8 mouse cellular contexts compared by ENCODE assay signal in the genomic region with DNA sequence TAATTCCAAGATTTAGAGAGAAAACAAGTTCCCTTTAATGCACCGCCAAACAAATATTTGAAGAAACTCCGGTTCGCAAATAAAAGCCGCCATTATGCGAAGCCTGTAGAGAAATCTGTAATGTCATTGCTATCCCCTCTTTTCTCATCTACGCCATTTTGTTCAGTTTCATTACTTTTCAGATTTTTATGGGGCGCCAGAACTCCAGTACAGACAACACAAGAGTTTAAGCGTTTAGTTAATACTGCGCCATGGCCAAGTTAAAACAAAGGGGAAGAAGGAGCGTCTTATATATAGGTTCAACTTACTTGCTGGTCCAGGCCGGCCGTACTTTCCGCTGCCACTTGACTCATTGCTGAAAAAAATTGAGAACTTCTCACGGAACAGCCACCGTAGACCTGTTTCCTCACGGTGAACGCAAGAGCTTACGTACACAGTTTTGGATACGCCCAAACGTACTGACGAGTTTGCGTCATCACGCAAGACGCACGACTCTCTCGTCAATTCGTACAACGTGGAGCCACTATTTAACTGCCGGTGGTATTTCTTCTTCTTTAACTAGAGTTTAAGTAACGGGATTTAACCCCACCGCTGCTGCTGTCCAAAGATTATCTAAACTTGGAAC. TPM values are rescaled to one million over a fixed set of nuclear protein-coding genes. Genes with fewer than 3 reads are reported as not detected.
DNase-seq lines count a peak whose midpoint lies in the region; ATAC-seq lines count a peak whose summit lies in the region.

A gene (minus strand): TSS at position 459 of the 625 bp plus-strand sequence.

- DNase-seq in heart, adult 11 months, result peak; percentile 98
- DNase-seq in heart, postnatal 25 days (ENCODE audit: low spot score), result no peak
- peak; percentile 32 for DNase-seq in brain, embryonic 18.5 days (ENCODE audit: low read depth, low spot score)
- DNase-seq in forebrain, embryonic 10.5 days (ENCODE audit: extremely low spot score, low spot score), result peak; percentile 40

- H3K4me3 ChIP-seq in forebrain, embryonic 10.5 days, result peak within 1 kb of the TSS; percentile 52
- H3K4me3 ChIP-seq in hindbrain, embryonic 12.5 days, result peak within 1 kb of the TSS; percentile 35
- peak within 1 kb of the TSS; percentile 45 for H3K4me3 ChIP-seq in limb, embryonic 13.5 days
- H3K4me3 ChIP-seq in midbrain, embryonic 13.5 days (replicated peaks), result peak within 1 kb of the TSS; percentile 42
- peak within 1 kb of the TSS; percentile 44 for H3K4me3 ChIP-seq in stomach, embryonic 16.5 days (replicated peaks; ENCODE audit: low read length)

- H3K36me3 ChIP-seq in forebrain, embryonic 10.5 days (replicated peaks), result peaks cover 5% of the 10 kb centered on the region; the same call in 1 of the 2 replicates
- H3K36me3 ChIP-seq in hindbrain, embryonic 12.5 days, result no peaks in the 10 kb centered on the region
- H3K36me3 ChIP-seq in limb, embryonic 13.5 days, result no peaks in the 10 kb centered on the region
- no peaks in the 10 kb centered on the region for H3K36me3 ChIP-seq in midbrain, embryonic 13.5 days
- H3K36me3 ChIP-seq in stomach, embryonic 16.5 days (ENCODE audit: control insufficient read depth, insufficient read depth, low read length), result no peaks in the 10 kb centered on the region

- WGBS in forebrain, embryonic 10.5 days, result under 1% methylated on average over 31 of the region's 31 CpGs
- 8% methylated on average over 28 of the region's 31 CpGs for WGBS in hindbrain, embryonic 12.5 days
- WGBS in limb, embryonic 13.5 days, result under 1% methylated on average over 31 of the region's 31 CpGs
- 1% methylated on average over 29 of the region's 31 CpGs for WGBS in midbrain, embryonic 13.5 days
- WGBS in stomach, embryonic 16.5 days, result 4% methylated on average over 31 of the region's 31 CpGs

- H3K27me3 ChIP-seq in forebrain, embryonic 10.5 days (ENCODE audit: poor library complexity, severe bottlenecking), result no peaks in the 10 kb centered on the region
- H3K27me3 ChIP-seq in hindbrain, embryonic 12.5 days, result no peaks in the 10 kb centered on the region
- no peaks in the 10 kb centered on the region for H3K27me3 ChIP-seq in limb, embryonic 13.5 days
- H3K27me3 ChIP-seq in midbrain, embryonic 13.5 days, result no peaks in the 10 kb centered on the region
- no peaks in the 10 kb centered on the region for H3K27me3 ChIP-seq in stomach, embryonic 16.5 days (ENCODE audit: control insufficient read depth, insufficient read depth, low read length)

- intact Hi-C loops in heart, postnatal 25 days (cut with DNase I), result no loop called here

- peak within 1 kb of the TSS; percentile 76 for H3K27ac ChIP-seq in forebrain, embryonic 10.5 days
- peak within 1 kb of the TSS; percentile 40; the same call in 1 of the 2 replicates for H3K27ac ChIP-seq in hindbrain, embryonic 12.5 days
- H3K27ac ChIP-seq in limb, embryonic 13.5 days, result peak within 1 kb of the TSS; percentile 65; the same call in 1 of the 2 replicates
- no peak within 1 kb of the TSS; the same call in 1 of the 2 replicates for H3K27ac ChIP-seq in midbrain, embryonic 13.5 days
- peak within 1 kb of the TSS; percentile 73 for H3K27ac ChIP-seq in stomach, embryonic 16.5 days (ENCODE audit: low read length)

- peak; percentile 85 for ATAC-seq in hindbrain, embryonic 12.5 days (ENCODE audit: low FRiP score)
- ATAC-seq in limb, embryonic 13.5 days (ENCODE audit: low FRiP score, low read depth), result peak; percentile 96
- ATAC-seq in midbrain, embryonic 13.5 days, result peak; percentile 97
- ATAC-seq in stomach, embryonic 16.5 days (ENCODE audit: insufficient read depth, low FRiP score), result no peak

- H3K4me1 ChIP-seq in forebrain, embryonic 10.5 days, result no peaks in the 10 kb centered on the region
- no peaks in the 10 kb centered on the region for H3K4me1 ChIP-seq in hindbrain, embryonic 12.5 days
- no peaks in the 10 kb centered on the region for H3K4me1 ChIP-seq in limb, embryonic 13.5 days
- no peaks in the 10 kb centered on the region for H3K4me1 ChIP-seq in midbrain, embryonic 13.5 days (replicated peaks)
- no peaks in the 10 kb centered on the region for H3K4me1 ChIP-seq in stomach, embryonic 16.5 days (ENCODE audit: control insufficient read depth, insufficient read depth, low read length)

- no peaks in the 10 kb centered on the region for H3K9me3 ChIP-seq in forebrain, embryonic 10.5 days
- H3K9me3 ChIP-seq in hindbrain, embryonic 12.5 days (replicated peaks), result no peaks in the 10 kb centered on the region
- H3K9me3 ChIP-seq in limb, embryonic 13.5 days, result no peaks in the 10 kb centered on the region
- H3K9me3 ChIP-seq in midbrain, embryonic 13.5 days, result no peaks in the 10 kb centered on the region
- no peaks in the 10 kb centered on the region for H3K9me3 ChIP-seq in stomach, embryonic 16.5 days (replicated peaks; ENCODE audit: control insufficient read depth, low read length)

- peak within 1 kb of the TSS; percentile 38 for H3K4me2 ChIP-seq in hindbrain, embryonic 12.5 days (replicated peaks)
- H3K4me2 ChIP-seq in limb, embryonic 13.5 days (replicated peaks), result peak within 1 kb of the TSS; percentile 51
- peak within 1 kb of the TSS; percentile 43 for H3K4me2 ChIP-seq in midbrain, embryonic 13.5 days (replicated peaks)
- peak within 1 kb of the TSS; percentile 27; the same call in 1 of the 2 replicates for H3K4me2 ChIP-seq in stomach, embryonic 16.5 days (ENCODE audit: low read depth, low read length)

- H3K9ac ChIP-seq in hindbrain, embryonic 12.5 days, result 0 out of 2 replicates have a peak within 1 kb of the TSS, but pooled peaks have one; percentile 8
- H3K9ac ChIP-seq in limb, embryonic 13.5 days, result peak within 1 kb of the TSS; percentile 59
- H3K9ac ChIP-seq in midbrain, embryonic 13.5 days (replicated peaks), result peak within 1 kb of the TSS; percentile 53; the same call in 1 of the 2 replicates
- peak within 1 kb of the TSS; percentile 54 for H3K9ac ChIP-seq in stomach, embryonic 16.5 days (ENCODE audit: low read length)

RNA-seq across cellular contexts. Expression of the gene that starts here (rescaled TPM):
- 10 to 100 TPM in 1 of 2 experiments, not detected in 1; 56.7 TPM for total RNA-seq in heart, postnatal 25 days (2021)
- polyA plus RNA-seq in forebrain, embryonic 10.5 days (2016; fragmentation: Nextera tagmentation; extraction: Ambion mirVana), result 19.6 and 22.0 TPM in 2 replicates
- 18.2 and 21.6 TPM in 2 replicates for polyA plus RNA-seq in hindbrain, embryonic 12.5 days (2016; fragmentation: Nextera tagmentation; extraction: Ambion mirVana)
- polyA plus RNA-seq in limb, embryonic 13.5 days (2015; fragmentation: Nextera tagmentation; extraction: Ambion mirVana), result 31.4 and 35.3 TPM in 2 replicates
- 12.0 and 23.4 TPM in 2 replicates for polyA plus RNA-seq in midbrain, embryonic 13.5 days (2015; fragmentation: Nextera tagmentation; extraction: Ambion mirVana)
- polyA plus RNA-seq in stomach, embryonic 16.5 days (2015; fragmentation: Nextera tagmentation; extraction: Ambion mirVana), result 12.3 and 29.5 TPM in 2 replicates

Comparison
In these comparisons a context has a peak if more than half of its experiments do, and no peak if none do; other contexts are left out.
1. H3K9ac ChIP-seq: peak in every context shown above with its lines; median percentile 59 in limb, embryonic 13.5 days; 54 in stomach, embryonic 16.5 days; 53 in midbrain, embryonic 13.5 days; 8 in hindbrain, embryonic 12.5 days.